Mouse (Mus musculus): ENCODE measurements at regions not wholly inside any gene's neighbourhood (a gene's known extent, or its start where the extent isn't known, plus 50 kb on each side); places are given as distances from the start of the nearest gene placed in this dataset.

DNA sequence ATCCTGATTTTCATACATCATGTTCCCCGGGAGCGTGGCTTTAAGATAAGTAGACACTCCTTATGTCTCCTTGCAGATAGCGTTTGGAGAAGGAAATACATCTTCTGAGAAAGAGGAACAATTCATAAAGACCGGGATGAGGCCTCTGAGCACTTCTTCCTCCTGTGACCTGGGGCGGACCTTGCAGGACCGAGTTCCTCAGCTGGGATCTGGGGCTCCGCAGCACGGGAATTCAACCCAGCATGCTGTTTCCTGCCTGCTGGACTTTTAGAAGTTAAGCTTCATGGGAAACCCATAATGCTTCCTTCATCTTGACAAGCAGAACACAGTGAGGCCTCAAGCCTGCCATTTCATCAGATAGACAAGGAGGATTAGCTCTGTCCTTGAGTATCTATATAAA lies 491.4 kb downstream of the Fam19a5 start:
- DNase-seq (ENCODE audit: extremely low spot score): no peak

DNA sequence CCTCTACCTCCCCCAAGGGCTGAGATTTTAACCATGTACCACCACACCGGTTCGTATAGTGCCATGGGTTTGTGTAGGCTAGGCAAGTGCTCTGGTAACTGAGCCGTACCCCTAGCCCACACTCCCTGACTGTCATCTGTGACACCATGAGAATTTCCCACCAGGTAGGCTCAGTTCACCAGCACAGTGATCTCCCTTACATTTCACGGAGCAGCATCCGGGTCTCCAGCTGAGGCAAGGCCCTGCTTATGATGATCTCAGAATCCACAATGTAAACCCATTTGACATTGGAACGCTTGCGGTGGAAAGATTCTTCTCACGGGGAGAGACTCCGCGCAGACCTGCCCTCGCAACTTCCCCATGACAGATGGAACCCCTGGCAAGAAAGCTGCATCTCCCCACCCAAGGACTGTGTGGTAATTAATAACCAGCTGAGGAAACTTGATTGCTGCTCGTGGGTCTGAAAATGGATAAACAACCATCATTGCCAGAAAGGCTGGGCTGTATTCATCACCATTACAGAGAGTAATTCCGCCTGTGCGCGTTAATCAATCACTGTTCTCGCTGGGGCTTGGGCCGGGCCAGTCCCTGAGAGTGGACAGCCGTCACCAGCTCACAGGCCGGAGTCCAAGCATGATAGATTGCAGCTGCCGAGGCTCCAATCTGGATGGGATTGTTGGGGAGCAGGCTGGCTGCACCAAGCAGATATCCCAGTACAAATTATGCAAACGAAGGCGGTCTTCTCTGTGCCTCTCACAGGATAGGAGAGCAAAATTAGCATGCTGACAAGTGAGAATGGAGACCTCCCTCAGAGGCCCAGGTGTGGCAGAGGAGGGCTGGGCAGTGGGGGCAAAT lies 492.3 kb downstream of the Fam19a5 start:
- peak; percentile 19 for DNase-seq (ENCODE audit: extremely low spot score)

DNA sequence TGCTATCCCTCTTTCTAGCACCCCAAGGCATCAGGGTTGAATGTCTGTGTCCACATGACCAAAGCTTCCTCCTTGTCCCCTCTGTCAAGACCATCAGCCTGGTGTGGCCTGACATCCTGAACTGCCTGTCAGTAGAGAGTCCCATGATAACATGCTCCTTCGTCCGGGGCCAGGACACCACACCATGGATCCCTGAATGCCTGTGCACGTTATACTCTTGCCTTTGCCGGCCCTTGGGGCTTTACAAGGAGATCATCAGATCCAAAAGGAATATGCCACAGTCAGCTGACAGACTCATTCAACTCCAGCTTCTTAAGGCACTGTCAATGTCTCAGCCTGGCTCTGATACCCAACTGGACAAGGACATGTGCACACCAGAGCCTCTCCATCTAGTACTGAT lies 493.5 kb downstream of the Fam19a5 start:
- DNase-seq (ENCODE audit: extremely low spot score): no peak

DNA sequence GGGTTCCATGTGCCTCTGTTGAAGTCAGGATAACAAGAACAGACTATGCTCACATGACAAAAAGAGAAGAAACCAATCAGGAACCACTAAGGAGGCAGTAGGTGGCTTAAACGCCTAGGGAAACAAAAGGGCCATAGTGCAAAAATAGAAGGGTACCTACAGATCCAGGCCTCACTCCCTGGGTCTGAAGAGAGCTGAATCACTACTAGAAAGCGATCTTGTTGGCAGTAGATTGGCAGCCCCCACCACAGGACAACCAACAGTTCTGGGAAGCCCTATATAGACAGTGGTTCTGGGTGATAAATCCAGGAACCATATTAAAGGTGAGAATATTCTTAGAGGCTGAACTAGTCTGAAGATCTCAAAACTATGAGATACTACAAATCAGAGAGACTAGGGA lies 498.7 kb downstream of the Fam19a5 start:
- no peak for DNase-seq (ENCODE audit: extremely low spot score)

DNA sequence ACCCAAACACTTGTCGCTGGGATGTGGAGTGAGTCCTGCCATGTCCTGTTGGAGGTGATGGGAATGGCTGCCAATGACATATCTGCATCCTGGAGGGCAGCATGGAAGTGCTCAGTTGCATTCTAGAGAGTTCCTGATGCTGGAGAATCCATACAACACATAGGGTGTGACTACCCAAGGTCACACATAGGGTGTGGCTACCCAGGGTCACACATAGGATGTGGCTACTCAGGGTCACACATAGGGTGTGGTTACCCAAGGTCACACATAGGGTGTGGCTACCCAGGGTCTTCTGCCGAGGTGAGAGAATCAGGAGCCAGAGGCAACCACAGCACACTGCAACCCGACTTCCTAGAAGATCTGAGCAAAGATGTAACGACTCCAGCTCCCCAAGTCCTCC lies 514.0 kb downstream of the Fam19a5 start:
- DNase-seq (ENCODE audit: extremely low spot score): no peak

DNA sequence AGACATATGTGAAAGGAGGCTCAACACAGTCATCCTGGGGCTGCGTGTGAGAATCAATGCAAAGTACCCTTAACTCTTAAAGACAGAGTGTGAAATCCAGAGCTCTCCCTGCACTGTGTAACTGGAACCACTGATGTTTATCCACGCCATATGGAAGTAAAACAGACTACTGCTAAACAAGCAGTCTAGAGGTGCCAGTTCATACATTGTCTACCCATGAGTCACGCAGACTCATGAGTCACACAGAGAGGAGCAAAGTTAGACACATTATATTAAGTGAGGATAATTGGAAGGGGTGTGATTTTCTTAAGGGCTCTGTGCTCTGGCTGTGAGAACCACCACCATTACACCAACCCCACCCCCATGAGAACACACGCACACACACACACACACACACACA lies 516.8 kb downstream of the Fam19a5 start:
- no peak for DNase-seq (ENCODE audit: extremely low spot score)

DNA sequence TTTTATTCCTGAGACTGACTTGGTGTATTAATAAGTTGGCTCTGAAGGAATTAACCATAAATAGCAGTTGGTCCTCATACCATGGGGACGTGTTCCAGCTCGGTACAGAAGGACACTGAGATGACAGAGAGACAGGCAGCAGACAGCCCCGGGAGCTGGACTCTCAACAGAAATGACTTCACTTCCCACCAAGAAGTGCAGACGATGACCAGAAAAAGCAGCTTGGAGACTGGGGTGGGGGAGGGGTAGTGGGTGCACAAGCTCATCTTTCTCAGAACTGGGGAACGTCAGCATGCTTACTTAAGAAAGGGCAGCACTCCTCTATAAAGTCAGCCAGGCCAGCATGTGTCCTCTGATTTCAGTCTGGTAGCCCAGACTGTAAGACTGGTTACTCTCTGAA lies 518.9 kb downstream of the Fam19a5 start:
- no peak for DNase-seq (ENCODE audit: extremely low spot score)

DNA sequence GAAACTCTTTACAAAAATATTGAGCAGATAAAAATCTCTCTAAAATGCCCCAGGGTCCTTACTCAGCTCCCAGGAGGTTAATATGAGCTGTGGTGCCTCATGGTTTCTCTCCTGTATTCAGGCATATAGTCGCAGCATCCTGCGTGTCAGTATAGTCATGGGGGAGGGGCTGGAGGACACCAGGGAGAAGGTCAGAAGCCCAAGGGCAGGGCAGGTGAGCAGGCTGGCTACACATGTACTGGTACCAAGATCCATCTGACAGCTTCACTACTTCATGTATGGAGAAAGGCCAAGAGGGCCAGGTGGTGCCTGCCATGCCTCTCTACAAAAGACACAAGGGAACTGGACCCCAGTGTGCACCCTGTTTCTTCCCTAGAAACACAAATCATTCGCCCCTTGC lies 524.4 kb downstream of the Fam19a5 start:
- no peak for DNase-seq (ENCODE audit: extremely low spot score)

DNA sequence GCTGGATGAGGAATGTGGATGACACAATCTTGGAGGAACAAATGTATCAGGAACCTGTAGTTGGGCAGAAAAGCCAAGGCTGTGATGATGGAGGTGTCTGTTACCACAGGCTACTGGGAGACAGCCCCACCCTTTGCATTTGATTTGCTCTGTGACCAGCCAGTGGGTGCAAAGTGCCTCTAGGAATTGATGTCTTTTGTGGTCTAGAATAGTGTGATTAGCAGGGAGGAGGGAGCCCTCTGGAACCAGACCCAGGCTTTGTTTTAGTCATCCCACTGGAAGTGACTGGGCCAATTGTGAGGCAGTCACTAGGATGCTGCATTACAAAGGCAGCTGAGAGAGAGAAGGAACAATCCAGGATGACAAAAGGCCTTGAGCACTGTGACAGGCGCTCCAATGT lies 527.4 kb upstream of the Zdhhc25 start:
- DNase-seq (ENCODE audit: extremely low spot score): no peak

DNA sequence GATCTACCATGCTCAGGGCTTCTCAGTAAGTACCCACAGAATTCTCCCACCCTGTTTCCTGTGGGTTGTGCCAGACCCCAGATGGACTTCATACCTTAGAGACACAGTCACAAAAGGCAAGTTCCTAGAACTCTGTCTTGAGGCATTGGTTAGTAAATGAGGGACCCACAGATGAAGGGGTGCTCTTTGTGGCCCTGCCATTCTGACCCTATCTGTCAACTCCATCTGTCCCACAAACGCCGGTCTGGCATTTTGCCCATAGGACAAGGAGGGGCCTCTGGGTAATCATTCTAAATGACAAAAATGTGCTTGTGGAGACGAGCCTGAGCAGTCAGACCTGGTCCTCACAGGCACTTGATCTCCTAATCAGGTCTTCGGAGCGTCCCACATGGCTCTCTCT lies 516.2 kb upstream of the Zdhhc25 start:
- no peak for DNase-seq (ENCODE audit: extremely low spot score)

DNA sequence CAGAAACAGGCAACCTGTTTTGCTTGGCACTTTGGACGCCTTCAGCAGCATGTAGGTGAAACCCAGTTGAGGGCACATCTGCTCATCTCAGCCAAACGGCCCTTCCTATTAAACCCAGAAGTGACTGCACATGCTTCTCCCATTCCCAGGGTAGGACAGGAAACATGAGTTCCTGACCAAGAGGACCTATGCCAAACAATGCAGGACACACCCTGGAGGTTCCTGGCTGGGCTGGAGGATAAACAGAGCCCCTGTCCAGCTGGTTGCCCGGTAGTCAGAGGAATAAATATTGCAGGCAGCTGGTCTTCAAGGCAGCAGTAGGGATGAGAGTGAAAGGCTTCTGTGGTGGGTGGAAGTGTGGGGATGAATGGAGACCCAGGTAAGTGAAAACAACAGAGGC lies 514.5 kb upstream of the Zdhhc25 start:
- no peak for DNase-seq (ENCODE audit: extremely low spot score)

DNA sequence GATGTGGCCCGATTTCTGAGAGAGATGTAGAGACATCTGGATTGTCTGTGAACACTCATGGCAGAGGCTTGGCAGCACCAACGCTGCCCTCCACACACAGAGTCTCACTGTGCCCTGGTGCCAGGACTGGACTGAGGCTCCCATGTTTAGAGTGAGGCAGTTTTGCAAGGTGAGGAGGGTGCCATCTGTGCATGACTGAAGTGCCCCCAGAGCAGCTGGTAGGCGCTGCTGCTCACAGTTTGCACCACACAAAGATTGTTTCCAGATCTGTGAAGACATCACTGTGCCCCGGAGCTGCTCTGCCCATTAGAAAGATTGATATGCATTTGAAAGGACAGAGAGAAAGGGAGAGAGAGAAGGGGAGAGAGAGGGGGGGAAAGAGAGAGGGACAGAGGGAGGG lies 510.6 kb upstream of the Zdhhc25 start:
- no peak for DNase-seq (ENCODE audit: extremely low spot score)

DNA sequence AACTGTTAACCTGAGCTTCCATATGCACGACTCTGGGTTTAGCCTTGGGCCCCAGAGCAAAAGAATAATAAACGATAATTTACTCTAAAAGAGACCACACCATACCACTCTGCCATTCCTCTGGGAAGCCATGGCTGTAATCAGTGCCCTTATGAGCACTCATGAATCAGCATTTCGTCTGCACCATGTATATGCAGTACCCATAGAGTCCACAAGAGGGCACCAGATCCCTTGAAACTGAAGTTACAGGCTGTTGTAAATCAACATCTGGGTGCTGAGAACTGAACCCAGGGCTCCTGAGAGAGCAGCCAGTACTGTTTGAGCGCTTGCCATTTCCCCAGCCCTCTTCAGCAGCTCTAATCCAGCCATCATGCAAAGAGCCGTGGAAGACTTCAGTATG lies 508.7 kb upstream of the Zdhhc25 start:
- no peak for DNase-seq (ENCODE audit: extremely low spot score)

DNA sequence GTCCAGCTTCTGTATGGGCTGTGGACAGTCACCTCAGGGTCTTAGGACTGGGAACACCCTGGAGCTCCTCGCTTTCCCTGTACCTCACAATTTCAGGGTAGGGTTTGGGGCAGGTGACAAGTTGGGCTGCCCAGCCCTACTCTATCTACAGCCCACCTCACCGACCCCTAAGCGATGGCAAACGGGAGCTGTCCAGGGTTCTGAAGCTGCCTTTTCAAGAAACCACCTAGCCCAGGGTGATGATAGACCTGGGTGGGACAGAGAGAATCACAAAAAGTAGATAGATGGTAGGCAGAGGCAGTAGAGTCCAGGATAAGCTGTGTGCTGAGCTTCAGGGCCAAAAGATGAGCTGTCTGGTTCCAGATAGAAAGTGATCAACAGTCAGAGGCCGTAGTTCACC lies 479.7 kb upstream of the Zdhhc25 start:
- peak; percentile 17 for DNase-seq (ENCODE audit: extremely low spot score)

DNA sequence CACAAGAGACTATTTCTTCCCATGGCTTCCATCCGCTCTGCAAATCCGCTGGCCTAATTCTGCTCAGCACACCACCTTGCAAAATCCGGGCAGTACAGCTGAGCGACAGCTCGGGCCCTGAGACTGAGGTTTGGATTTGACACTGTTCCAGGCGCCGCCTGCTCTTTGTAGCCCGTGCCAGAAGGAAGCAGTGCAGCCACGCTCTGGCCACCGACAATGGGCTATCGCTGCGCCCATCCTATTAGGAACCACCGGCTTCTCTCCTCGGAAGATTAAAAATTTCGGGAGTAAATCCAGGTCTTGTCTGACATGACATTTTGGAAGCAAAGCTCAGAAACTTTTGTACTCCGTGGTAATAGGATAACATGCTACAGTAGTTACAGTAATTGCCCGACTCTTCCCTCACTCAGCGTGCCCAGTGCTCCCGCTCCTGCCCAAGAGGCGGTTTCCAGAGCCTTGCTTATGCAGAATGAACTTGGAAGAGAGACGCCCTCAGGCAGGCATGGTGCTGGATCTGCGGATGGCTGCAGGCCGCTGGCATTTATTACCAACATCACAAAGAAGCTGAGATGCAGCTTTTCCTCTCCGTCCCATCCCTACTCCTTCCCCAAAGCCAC lies 476.1 kb upstream of the Zdhhc25 start:
- no peak for DNase-seq (ENCODE audit: extremely low spot score)

DNA sequence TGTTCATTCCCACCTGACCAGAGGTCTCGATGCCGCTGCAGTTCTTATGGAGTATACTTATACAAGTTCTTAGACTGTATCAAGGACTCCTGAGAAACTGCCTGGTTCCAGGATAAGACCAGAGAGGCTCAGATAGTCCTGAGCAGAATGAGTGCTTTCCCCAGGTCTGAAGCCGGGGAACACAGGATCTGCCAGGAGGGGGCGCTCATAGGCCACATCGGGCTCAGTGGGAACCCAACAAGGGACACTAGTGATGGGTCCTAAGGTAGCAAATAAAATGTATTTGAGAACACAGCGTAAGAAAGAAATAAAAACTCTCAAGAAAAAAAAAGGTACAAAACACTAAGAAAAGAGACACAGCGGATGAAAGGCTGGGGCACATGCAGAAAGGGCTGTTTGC lies 454.0 kb upstream of the Zdhhc25 start:
- peak; percentile 50 for DNase-seq (ENCODE audit: extremely low spot score)

DNA sequence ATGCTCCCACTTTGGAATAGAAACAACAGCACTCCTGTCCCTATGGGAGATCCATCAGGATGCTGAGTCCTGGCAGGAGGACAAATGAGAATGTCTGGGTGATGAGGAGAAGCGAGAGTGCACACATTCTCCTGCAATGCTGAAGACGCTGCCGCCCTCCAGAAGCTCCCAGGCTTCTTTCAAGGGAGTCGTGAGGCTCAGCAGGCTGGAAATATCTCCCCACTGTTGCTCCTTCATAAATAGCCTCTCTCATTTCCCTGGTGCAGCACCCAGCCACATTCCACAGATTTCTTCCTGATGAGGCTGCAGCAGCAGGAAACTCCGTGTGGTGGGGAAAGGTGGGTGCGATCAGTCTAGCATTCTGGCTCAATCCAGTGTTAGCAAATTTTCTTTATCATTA lies 448.9 kb upstream of the Zdhhc25 start:
- no peak for DNase-seq (ENCODE audit: extremely low spot score)

DNA sequence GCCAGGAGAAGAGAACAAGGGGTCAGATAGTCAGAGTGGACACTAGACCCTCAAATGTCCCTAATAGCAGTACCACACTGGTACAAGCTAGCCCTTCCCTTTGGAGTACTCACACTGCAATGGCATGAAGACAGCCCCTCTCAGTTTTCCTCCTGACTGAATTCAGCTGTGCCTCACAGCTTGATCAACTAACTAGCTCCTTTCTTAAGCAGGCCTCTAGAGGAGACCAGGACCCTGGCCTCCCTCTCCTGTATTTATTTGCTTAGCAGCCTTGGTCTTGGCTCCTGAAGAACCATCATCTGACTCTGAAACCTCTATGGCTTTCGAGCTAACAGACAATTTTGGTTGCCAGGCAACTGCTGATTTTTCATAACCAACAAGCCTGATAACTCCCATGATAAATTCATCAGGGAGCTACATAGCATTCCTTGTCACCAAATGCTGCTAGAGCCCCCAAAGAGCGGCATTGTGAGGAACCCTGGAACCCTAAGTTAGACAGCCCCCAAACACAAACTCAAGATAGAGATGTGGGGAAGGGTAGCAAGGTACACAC lies 440.4 kb upstream of the Zdhhc25 start:
- DNase-seq (ENCODE audit: extremely low spot score): no peak

DNA sequence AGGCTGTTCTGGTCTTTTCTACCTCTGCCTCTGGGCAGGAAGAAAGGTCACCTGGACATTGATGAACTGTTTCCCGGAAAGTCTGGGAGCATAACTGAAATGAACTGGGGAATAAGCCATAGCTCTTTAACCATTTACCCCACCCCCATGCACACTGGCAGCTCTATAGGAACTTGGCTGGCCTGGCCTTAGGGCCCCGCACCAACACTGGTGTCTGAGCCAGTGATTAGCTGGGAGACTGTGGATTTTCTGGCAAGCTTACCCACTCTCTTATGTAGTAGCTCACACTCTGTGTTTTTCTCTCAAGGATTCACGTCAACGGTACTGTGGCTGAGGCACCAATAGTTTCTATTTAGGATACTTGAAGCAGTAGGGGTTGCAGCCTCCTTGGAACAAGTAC lies 439.8 kb upstream of the Zdhhc25 start:
- DNase-seq (ENCODE audit: extremely low spot score): no peak

DNA sequence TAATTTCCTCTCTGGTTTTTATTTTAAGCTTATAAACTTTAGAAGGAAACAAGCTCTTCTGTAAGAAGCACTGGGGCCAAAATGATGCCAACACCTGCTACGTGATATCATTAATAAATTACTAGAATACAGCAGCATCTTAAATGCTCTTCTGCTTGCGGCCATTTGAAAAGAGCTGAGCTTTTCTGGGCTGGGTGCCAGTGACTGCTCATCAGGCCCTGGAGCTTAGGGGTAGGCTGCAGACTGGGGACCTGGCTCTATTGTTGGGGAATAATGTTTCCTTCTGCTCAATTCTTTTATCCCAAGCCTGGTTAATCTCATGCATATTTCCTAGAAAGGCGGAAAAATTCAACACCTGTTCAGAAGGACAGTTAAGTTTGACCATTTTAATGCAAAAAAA lies 436.7 kb upstream of the Zdhhc25 start:
- DNase-seq (ENCODE audit: extremely low spot score): no peak

DNA sequence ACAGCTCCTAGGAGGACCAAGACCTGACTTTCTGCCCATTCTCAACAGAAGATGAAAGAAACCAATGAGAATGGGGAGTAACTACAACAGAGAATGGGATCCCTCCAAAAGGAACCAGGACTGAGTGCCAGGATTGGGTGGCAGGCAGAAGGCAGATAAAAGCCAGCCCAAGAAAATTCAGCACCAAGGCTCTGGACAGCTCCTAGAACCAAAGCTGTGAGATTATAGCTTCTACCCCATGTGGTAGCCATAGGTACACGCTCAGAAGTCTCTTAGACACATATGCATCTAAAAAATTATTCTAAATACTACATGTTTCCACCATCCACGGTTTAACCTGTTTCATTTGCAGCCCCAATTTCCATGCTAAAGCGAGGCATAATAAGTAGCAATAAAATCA lies 425.8 kb upstream of the Zdhhc25 start:
- peak; percentile 54 for DNase-seq (ENCODE audit: extremely low spot score)

DNA sequence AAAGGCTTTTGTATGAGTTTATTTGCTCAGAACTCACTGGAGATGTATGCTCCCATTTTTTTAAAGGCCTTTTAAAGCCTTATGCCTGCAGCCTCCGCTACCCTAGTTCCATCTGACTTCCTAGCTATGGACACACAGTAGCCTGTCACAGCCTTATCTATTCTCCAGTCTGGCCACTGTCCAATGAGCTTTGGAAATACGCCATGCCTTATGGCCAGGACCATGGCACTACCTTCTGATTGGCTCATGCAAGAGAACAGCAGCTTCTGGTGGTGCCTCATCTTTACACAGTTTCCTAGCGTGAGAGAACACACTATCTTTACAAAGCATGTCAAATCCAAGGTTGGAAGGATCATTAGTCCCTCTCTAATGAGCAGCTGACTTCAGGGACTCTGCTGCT lies 424.1 kb upstream of the Zdhhc25 start:
- DNase-seq (ENCODE audit: extremely low spot score): no peak

DNA sequence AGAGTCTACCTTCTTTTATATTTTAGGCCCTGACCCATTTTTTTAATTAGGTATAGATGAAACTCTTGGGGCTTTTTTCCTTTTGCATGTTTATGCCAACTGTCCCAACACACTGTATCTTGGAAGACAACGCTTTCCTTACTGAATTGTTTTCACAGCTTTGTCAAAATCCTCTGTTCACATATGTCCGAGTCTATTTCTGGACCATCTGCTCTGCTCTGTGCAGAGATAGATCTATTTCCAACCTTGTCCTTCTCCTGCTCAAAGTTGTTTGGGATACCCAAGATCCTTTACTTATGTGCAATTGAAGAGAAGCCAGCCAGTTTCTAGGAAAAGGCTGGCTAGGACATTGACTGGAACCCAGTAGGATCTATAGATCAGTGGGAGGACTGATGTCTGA lies 403.6 kb upstream of the Zdhhc25 start:
- DNase-seq (ENCODE audit: extremely low spot score): no peak

Measured in embryo, embryonic 9.5 days (tissue).